Mouse (Mus musculus): Measurements from ENCODE around the gene Icam1. TPM values are rescaled to one million over a fixed set of nuclear protein-coding genes. Genes with fewer than 3 reads are reported as not detected.
"Not testable (repeated sequence)": the region's sequence is repeated elsewhere in the genome, so short reads cannot be mapped to it uniquely, and the experiment has no call there.

Icam1 gene
- total RNA-seq, 2 experiments from 2014 or later = 3.3 to 3.5 TPM

GRCm38 (mm10) chr9:21034481-21035085 is 18.8 kb downstream of the Icam1 start:
- no peak for DNase-seq (ENCODE audit: low spot score in 2 of 2)
- intact Hi-C loops (cut with DNase I) = no loop called here

- DNase-seq (ENCODE audit: low spot score in 2 of 2) = peak in 1 of 2 experiments; percentile 58
- intact Hi-C loops (cut with DNase I) = no loop called here
Measured at GRCm38 (mm10) chr9:21035586-21035985, 19.8 kb downstream of the Icam1 start.

- intact Hi-C loops (cut with DNase I) = loop anchor here (1.0 to 2.0 kb wide), 2 partner anchors 27 to 61 kb away; no protein-coding TSS in a partner anchor
Measured at GRCm38 (mm10) chr9:21036161-21036560, 20.4 kb downstream of the Icam1 start.

DNA sequence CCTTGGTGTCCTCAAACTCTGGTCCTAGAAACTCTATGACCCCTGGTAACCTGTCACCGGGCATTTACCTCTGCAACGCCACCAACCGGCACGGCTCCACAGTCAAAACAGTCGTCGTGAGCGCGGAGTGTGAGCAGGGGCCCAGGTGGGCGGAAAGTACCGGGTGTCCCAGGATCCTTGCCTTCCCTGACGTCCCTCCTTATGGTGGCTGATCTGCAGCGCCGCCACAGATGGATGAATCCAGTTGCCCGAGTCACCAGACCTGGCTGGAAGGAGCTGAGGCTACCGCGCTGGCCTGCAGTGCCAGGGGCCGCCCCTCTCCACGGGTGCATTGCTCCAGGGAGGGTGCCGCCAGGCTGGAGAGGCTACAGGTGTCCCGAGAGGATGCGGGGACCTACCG is 20.9 kb downstream of the Icam1 start:
- intact Hi-C loops (cut with DNase I) = loop anchor here (1.0 to 2.0 kb wide), 2 partner anchors 27 to 60 kb away; no protein-coding TSS in a partner anchor
- DNase-seq (ENCODE audit: low spot score in 2 of 2) = peak in 1 of 2 experiments; percentile 31

More at GRCm38 (mm10) chr9:21036161-21036560, 20.4 kb downstream of the Icam1 start:
- DNase-seq (ENCODE audit: low spot score in 2 of 2) = no peak

- peak in 1 of 2 experiments; percentile 42 for DNase-seq (ENCODE audit: low spot score in 2 of 2)
- intact Hi-C loops (cut with DNase I) = loop anchor here (2.0 kb wide), 1 partner anchor 59 kb away; no protein-coding TSS in a partner anchor
Measured at GRCm38 (mm10) chr9:21037481-21037891, 21.7 kb downstream of the Icam1 start.

- DNase-seq (ENCODE audit: low spot score in 2 of 2) = peak in 1 of 2 experiments; percentile 9
- intact Hi-C loops (cut with DNase I) = no loop called here
Measured at GRCm38 (mm10) chr9:21039779-21040178, 24.0 kb downstream of the Icam1 start.

DNA sequence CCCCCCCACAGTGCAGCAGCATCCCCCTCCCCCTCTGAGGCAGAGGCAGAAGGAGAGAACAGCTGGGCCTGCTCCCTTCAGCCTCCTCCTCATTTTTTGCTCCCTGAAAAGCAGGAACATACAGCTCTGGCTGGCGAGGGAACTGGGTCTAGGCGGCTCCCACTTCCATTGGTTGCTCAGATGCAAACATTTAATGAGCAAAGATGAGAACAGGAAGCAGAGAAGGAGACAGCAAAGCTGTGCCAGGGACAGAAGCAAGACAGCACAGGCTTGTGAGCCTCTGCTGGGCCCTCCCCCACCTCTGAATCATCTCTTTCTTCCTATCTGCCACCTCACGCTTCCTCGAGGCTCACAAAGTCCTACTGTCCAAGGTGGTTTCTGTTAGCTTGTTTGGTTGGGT is 25.5 kb downstream of the Icam1 start:
- peak; percentile 83 to 97 for DNase-seq (ENCODE audit: low spot score in 2 of 2)
- intact Hi-C loops (cut with DNase I) = loop anchor here (1.0 kb wide), 2 partner anchors 9 to 22 kb away; partner anchors contain the start of gene Icam5

DNA sequence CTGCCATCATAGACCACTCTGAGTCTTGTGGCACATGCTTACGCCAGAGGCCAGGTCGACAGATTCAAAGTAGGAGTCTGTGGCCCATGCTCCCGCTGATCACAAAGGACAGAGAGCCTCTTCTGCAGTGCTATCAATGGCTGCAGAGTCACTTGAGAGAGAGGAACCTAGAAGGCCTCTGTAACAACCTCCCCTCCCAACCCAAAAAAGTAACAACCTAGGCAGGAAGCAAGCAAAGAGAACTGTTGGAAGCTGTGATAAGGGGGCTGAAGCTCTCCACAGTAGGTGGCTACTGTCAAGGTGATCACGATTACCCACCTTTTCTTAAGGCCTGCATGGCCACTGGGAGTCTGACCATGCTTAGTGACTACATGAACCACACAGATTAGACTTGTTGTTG is 27.8 kb downstream of the Icam1 start:
- no peak for DNase-seq (ENCODE audit: low spot score in 2 of 2)
- intact Hi-C loops (cut with DNase I) = no loop called here

GRCm38 (mm10) chr9:21044785-21045184 is 29.0 kb downstream of the Icam1 start:
- intact Hi-C loops (cut with DNase I); DNase-seq (ENCODE audit: low spot score in 2 of 2): not testable (repeated sequence)

DNA sequence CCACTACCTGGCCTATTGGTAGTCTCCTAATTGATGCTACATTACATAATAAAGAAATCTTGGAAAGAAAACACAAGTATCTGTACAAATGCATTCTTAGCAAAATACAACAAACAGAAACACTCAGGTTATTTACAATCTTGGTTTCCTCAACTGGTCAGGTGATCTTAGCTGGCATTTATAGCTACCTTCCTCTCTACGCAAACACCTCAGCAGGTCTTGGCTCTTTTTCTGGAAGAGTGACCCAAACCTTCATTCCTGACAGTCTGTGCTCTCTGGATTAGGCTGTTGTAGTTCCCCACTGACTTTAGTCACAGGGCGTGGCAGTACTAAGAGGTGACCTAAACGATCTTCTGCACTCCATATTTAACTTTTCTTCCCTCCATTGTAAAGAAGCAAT is 29.4 kb downstream of the Icam1 start:
- no peak for DNase-seq (ENCODE audit: low spot score in 2 of 2)
- intact Hi-C loops (cut with DNase I) = no loop called here

- DNase-seq (ENCODE audit: low spot score in 2 of 2) = no peak
Measured at GRCm38 (mm10) chr9:21051578-21051977, 35.8 kb downstream of the Icam1 start.

DNA sequence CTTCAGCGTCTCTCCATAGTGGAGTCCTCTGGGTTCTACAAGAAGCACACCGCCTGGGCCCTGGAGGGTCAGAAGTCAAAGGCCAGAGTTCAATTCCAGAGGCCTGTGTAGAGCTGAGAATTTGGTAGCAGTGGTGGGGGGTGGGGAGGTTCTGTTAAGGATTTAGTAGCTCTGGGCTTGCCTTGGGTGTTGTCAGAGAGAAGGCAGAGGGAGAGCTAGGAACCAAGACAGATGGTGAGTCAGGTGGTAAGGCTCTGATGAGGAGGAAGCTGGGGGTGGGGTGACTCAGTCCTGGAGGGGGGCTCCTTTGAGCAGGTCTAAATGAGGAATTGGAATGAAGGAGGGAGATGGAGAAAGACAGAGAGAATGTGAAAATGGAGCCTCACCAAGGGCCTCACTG is 47.1 kb downstream of the Icam1 start:
- DNase-seq (ENCODE audit: low spot score in 2 of 2) = peak; percentile 72 to 96
- intact Hi-C loops (cut with DNase I) = loop anchor here (1.0 kb wide), 3 partner anchors 22 to 32 kb away; no protein-coding TSS in a partner anchor

More at GRCm38 (mm10) chr9:21051578-21051977, 35.8 kb downstream of the Icam1 start:
- intact Hi-C loops (cut with DNase I) = no loop called here

DNA sequence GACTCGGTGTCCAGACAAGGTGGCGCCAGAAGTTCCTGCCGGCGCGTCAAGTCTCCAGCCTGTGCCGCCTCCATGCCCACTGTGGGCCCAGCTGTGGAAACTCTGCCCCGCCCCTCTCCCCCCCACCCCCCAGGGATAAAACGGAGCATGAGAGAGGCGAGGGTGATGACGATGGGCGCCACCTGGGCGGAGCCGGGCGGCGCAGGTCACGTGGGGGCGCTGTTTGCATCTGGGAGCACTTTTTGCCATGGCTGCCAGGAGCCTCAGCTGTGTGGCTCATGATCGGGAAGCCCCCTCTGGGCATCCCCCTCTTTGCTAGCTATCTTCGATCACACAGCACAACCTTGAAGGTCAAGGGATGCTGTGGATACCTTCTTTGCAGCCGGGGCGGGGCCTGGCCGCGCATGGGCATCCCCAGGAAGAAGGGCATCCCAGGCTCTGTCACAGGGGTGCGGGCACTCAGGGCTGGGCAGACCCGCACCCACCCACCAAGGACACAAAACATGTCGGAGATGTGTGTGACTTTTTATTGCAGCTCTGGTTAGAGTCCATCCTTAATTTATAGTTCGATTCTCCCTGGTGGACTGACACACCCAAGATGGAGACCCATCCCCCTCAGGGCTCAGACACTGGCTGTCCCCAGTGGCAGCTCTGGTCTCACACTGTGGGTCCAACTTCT is 51.4 kb downstream of the Icam1 start, which contains the start of gene Zglp1:
TSS of gene Zglp1 (minus strand) at position 88 of the 679 bp plus-strand sequence.
- no peak for DNase-seq (ENCODE audit: low spot score in 2 of 2)
- intact Hi-C loops (cut with DNase I) = no loop called here

GRCm38 (mm10) chr9:21072641-21073040 is 56.9 kb downstream of the Icam1 start:
- DNase-seq (ENCODE audit: low spot score in 2 of 2) = peak in 1 of 2 experiments; percentile 44
- intact Hi-C loops (cut with DNase I) = loop anchor here (1.0 kb wide), 1 partner anchor 40 kb away; the partner anchor contains the start of gene Icam5

- peak; percentile 95 for DNase-seq (ENCODE audit: low spot score in 2 of 2)
- intact Hi-C loops (cut with DNase I) = no loop called here
Measured at GRCm38 (mm10) chr9:21073044-21073840, 57.5 kb downstream of the Icam1 start, which contains the start of the genes Gm49373 and Fdx1l. Gene Gm49373 (minus strand): TSS chr9:21073096. Gene Fdx1l (minus strand): TSS chr9:21073614.

DNA sequence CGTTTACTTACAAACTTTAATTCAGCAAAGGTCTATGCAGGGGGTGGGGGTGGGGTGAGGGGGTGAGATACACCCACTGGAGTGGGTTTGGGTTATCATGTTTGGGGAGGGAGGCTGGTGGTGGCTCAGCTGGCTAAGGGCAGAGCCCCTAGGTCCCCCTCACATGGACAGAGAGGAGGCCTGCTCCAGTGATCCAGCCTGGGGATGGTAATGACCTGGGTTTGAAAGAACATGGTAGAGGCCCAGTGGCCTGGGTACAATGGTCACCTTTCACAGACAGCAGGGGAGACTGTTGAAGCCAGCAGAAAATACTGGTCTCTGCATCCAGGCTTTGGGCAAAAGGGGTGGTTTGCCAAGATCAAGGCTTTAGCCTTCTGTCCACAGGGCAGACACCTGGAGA is 58.4 kb downstream of the Icam1 start:
- intact Hi-C loops (cut with DNase I) = no loop called here
- no peak for DNase-seq (ENCODE audit: low spot score in 2 of 2)

DNA sequence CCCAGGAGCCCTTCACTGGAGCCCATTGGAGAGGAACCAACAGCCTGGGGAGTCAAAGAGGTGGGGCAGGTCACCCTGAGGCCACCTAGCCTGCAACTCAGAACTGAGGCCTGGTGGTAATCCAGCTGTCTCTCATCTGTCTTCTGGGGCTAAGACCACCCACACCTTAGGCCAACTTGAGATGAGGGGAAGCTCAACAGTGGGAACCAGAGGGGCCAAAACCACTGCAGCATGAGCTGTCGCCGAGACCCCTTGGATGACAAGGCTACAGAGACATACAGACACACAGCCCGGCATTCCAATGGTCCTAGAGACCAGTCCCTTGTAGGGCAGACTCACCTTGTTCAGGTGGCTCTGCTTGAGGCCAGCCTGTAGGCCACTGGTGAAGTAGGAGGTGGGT is 59.8 kb downstream of the Icam1 start:
- DNase-seq (ENCODE audit: low spot score in 2 of 2) = no peak
- intact Hi-C loops (cut with DNase I) = no loop called here
